Mouse (Mus musculus): Measurements from ENCODE around the gene 6030468B19Rik.
"Not testable (repeated sequence)": the region's sequence is repeated elsewhere in the genome, so short reads cannot be mapped to it uniquely, and the experiment has no call there.

6030468B19Rik gene

GRCm38 (mm10) chr11:117806781-117807180, 9.3 kb downstream of the 6030468B19Rik start:
- no peaks in the 10 kb centered on the region for H3K27me3 ChIP-seq (ENCODE audit: control insufficient read depth, insufficient read depth, low read length, poor library complexity, severe bottlenecking)
- H3K36me3 ChIP-seq (ENCODE audit: control insufficient read depth, insufficient read depth, low read length, poor library complexity, severe bottlenecking) = no peaks in the 10 kb centered on the region

GRCm38 (mm10) chr11:117809407-117810311, 12.2 kb downstream of the 6030468B19Rik start, which contains the start of the genes Gm20708 and Syngr2:
Gm20708 (plus strand) TSS chr11:117809668.
Syngr2 (plus strand) TSS chr11:117809668.
- H3K36me3 ChIP-seq (ENCODE audit: control insufficient read depth, insufficient read depth, low read length, poor library complexity, severe bottlenecking) = peaks cover 6% of the 10 kb centered on the region
- no peaks in the 10 kb centered on the region for H3K27me3 ChIP-seq (ENCODE audit: control insufficient read depth, insufficient read depth, low read length, poor library complexity, severe bottlenecking)
- peak; percentile 73 for DNase-seq (ENCODE audit: low read depth, low spot score)

More at GRCm38 (mm10) chr11:117806781-117807180, 9.3 kb downstream of the 6030468B19Rik start:
- no peak for DNase-seq (ENCODE audit: low read depth, low spot score)

- Histone ChIP-seq H3K27me3 (ENCODE audit: control insufficient read depth, insufficient read depth, low read length, poor library complexity, severe bottlenecking) (no peaks in the 10 kb centered on the region), H3K36me3 (ENCODE audit: control insufficient read depth, insufficient read depth, low read length, poor library complexity, severe bottlenecking) (peaks cover 8% of the 10 kb centered on the region)
- DNase-seq (ENCODE audit: low read depth, low spot score) = peak; percentile 85
These were observed 13.1 kb downstream of the 6030468B19Rik start for GRCm38 (mm10) chr11:117810401-117811046.

GRCm38 (mm10) chr11:117813867-117814266, 16.4 kb downstream of the 6030468B19Rik start:
- no peak for DNase-seq (ENCODE audit: low read depth, low spot score)
- Histone ChIP-seq H3K36me3 (ENCODE audit: control insufficient read depth, insufficient read depth, low read length, poor library complexity, severe bottlenecking) (peaks cover 9% of the 10 kb centered on the region), H3K27me3 (ENCODE audit: control insufficient read depth, insufficient read depth, low read length, poor library complexity, severe bottlenecking) (no peaks in the 10 kb centered on the region)

- Histone ChIP-seq H3K36me3 (ENCODE audit: control insufficient read depth, insufficient read depth, low read length, poor library complexity, severe bottlenecking) (peaks cover 9% of the 10 kb centered on the region), H3K27me3 (ENCODE audit: control insufficient read depth, insufficient read depth, low read length, poor library complexity, severe bottlenecking) (no peaks in the 10 kb centered on the region)
- no peak for DNase-seq (ENCODE audit: low read depth, low spot score)
These were observed 17.4 kb downstream of the 6030468B19Rik start for GRCm38 (mm10) chr11:117814704-117815366.

GRCm38 (mm10) chr11:117815850-117816249, 18.4 kb downstream of the 6030468B19Rik start:
- not testable (repeated sequence) for H3K27me3 ChIP-seq (ENCODE audit: control insufficient read depth, insufficient read depth, low read length, poor library complexity, severe bottlenecking); H3K36me3 ChIP-seq (ENCODE audit: control insufficient read depth, insufficient read depth, low read length, poor library complexity, severe bottlenecking); DNase-seq (ENCODE audit: low read depth, low spot score)

- Histone ChIP-seq H3K36me3 (ENCODE audit: control insufficient read depth, insufficient read depth, low read length, poor library complexity, severe bottlenecking) (peaks cover 9% of the 10 kb centered on the region), H3K27me3 (ENCODE audit: control insufficient read depth, insufficient read depth, low read length, poor library complexity, severe bottlenecking) (no peaks in the 10 kb centered on the region)
- no peak for DNase-seq (ENCODE audit: low read depth, low spot score)
These were observed 19.0 kb downstream of the 6030468B19Rik start for GRCm38 (mm10) chr11:117816389-117816996.

- no peaks in the 10 kb centered on the region for H3K27me3 ChIP-seq (ENCODE audit: control insufficient read depth, insufficient read depth, low read length, poor library complexity, severe bottlenecking)
- DNase-seq (ENCODE audit: low read depth, low spot score) = no peak
These were observed 21.6 kb downstream of the 6030468B19Rik start for GRCm38 (mm10) chr11:117819095-117819494.

GRCm38 (mm10) chr11:117820173-117820572, 22.7 kb downstream of the 6030468B19Rik start:
- Histone ChIP-seq H3K27me3 (ENCODE audit: control insufficient read depth, insufficient read depth, low read length, poor library complexity, severe bottlenecking) (no peaks in the 10 kb centered on the region), H3K36me3 (ENCODE audit: control insufficient read depth, insufficient read depth, low read length, poor library complexity, severe bottlenecking) (peaks cover 2% of the 10 kb centered on the region)
- DNase-seq (ENCODE audit: low read depth, low spot score) = no peak

More at GRCm38 (mm10) chr11:117819095-117819494, 21.6 kb downstream of the 6030468B19Rik start:
- peaks cover 5% of the 10 kb centered on the region for H3K36me3 ChIP-seq (ENCODE audit: control insufficient read depth, insufficient read depth, low read length, poor library complexity, severe bottlenecking)

GRCm38 (mm10) chr11:117821868-117822267, 24.4 kb downstream of the 6030468B19Rik start:
- DNase-seq (ENCODE audit: low read depth, low spot score) = no peak
- H3K27me3 ChIP-seq (ENCODE audit: control insufficient read depth, insufficient read depth, low read length, poor library complexity, severe bottlenecking) = no peaks in the 10 kb centered on the region
- no peaks in the 10 kb centered on the region; the same call in none of the 2 replicates for H3K36me3 ChIP-seq (ENCODE audit: control insufficient read depth, insufficient read depth, low read length, poor library complexity, severe bottlenecking)

- DNase-seq (ENCODE audit: low read depth, low spot score) = no peak
- Histone ChIP-seq H3K27me3 (ENCODE audit: control insufficient read depth, insufficient read depth, low read length, poor library complexity, severe bottlenecking) (no peaks in the 10 kb centered on the region), H3K36me3 (ENCODE audit: control insufficient read depth, insufficient read depth, low read length, poor library complexity, severe bottlenecking) (no peaks in the 10 kb centered on the region; the same call in none of the 2 replicates)
These were observed 25.3 kb downstream of the 6030468B19Rik start for GRCm38 (mm10) chr11:117822728-117823241.

GRCm38 (mm10) chr11:117823411-117823810, 26.0 kb downstream of the 6030468B19Rik start:
- no peaks in the 10 kb centered on the region; the same call in 1 of the 2 replicates for H3K36me3 ChIP-seq (ENCODE audit: control insufficient read depth, insufficient read depth, low read length, poor library complexity, severe bottlenecking)
- no peaks in the 10 kb centered on the region for H3K27me3 ChIP-seq (ENCODE audit: control insufficient read depth, insufficient read depth, low read length, poor library complexity, severe bottlenecking)
- DNase-seq (ENCODE audit: low read depth, low spot score) = no peak

GRCm38 (mm10) chr11:117824060-117824969, 26.9 kb downstream of the 6030468B19Rik start:
- no peaks in the 10 kb centered on the region for H3K27me3 ChIP-seq (ENCODE audit: control insufficient read depth, insufficient read depth, low read length, poor library complexity, severe bottlenecking)
- peak; percentile 87 for DNase-seq (ENCODE audit: low read depth, low spot score)
- H3K36me3 ChIP-seq (ENCODE audit: control insufficient read depth, insufficient read depth, low read length, poor library complexity, severe bottlenecking) = no peaks in the 10 kb centered on the region
